Mouse (Mus musculus) central nervous system, embryonic 14 days (tissue): ENCODE measurements around the gene Sytl1. TPM values are rescaled to one million over a fixed set of nuclear protein-coding genes. Genes with fewer than 3 reads are reported as not detected.

Source experiments
- polyA plus RNA-seq: library from polyadenylated mRNA; depleted of rRNA; stranded (reverse); fragments of >200 nt; gene quantifications from 2 replicates; pipeline ENCODE4 v1.2.3, GENCODE M21; 2012; rRNA removed

Sytl1 gene
- polyA plus RNA-seq: 1.3 and 1.8 TPM in 2 replicates

DNA sequence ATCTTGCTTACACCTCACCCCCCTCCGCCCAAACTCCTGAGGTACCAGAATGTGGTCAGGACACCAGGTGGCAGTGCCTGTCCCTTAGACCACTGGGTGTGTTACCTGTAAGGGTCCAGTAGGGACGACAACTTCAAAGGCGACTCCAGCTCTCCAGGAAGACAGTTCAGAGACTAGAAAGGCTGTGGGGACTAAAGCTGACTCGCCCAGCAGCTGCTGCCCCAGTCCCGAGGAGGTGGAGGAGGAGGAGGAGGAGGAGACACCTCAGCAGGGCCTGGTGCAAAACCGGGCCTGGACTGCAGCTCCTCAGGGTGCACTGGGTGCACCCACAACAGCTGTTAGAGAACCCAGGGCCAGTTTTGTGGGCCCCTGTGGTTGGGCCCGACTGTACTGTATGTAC is at the start of gene Sytl1:
Sytl1 (minus strand) TSS at position 232 of the 400 bp plus-strand sequence.

GRCm38 (mm10) chr4:133277104-133278026 is 14.5 kb upstream of the Sytl1 start, which contains the start of gene Tmem222:
TSS of gene Tmem222 (minus strand) at chr4:133277792.

DNA sequence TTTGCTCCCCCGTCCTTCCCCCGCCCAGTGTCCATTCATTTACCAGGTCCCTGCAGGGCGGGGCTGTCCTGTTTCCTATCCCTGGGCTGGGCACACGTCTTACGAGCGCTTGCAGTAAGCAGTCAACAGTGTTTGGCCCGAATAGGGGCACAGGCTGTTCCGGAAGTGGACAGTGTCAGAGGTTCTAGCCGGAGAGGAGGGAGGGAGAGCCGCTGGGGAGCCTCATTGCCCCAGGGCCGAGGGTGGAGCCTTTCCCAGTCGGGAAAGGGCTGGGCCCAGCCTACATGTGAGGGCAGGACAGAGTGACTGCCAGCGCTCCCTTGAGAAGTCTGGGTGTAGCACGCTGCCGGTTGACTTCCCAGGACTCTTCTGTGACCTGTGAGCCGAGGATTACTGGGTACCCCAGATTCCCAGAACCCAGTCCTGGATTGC is 22.4 kb downstream of the Sytl1 start, which contains the start of gene Map3k6:
Map3k6 (plus strand) TSS at position 329 of the 432 bp plus-strand sequence.

DNA sequence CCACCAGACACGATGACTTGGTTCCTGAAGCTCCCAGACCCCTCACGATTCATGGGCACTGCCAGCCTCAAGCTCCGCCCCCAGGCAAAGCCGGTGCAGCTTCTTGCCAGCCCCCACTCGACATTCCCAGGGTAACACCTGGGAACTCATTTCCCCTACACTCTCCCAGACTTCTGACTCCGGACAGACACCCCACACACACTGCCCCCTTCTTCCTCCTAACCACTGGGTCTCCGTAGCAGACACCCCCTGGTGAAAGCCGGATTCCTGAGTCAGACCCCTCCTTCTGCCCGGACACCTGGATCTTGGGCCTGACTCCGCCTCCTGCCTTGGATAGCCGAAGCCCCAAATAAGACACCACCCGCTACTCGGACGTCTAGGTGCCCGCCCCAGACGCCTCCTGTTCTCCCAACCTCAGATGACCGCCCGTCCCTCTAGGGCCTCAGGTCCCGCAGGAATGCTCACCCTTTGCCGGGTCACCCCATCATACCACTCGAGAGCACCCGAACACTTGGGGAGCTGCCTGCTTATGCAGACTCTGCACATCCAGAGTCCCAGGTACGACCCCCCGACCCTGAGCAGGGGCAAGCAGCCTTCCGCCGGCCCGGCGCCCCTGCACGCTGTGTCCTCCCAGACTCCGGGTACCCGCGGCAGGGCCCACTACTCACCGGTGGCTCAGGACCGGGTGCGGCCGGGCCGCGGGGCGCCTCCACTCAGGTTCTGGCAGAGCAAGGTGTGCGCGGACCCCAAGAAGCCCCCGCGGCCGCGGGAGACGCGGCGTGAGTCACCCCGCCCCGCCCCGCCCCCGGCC is 51.0 kb downstream of the Sytl1 start, which contains the start of the genes Cd164l2 and Gpr3:
Cd164l2 (plus strand) TSS at position 381 of the 811 bp plus-strand sequence.
Gpr3 (minus strand) TSS at position 786 of the 811 bp plus-strand sequence.

Other genes starting within 250 kb of the Sytl1 start
- 21.4 and 26.3 TPM in 2 replicates for gene Wasf2, start 132.6 kb downstream of the Sytl1 start, polyA plus RNA-seq
- gene Cd164l2, start 51.0 kb downstream of the Sytl1 start, polyA plus RNA-seq: 0.75 and 1.6 TPM in 2 replicates
- 1.1 and 1.5 TPM in 2 replicates for gene Gpr3, start 50.6 kb downstream of the Sytl1 start, polyA plus RNA-seq
- gene Map3k6, start 22.3 kb downstream of the Sytl1 start, polyA plus RNA-seq: 1.9 and 2.5 TPM in 2 replicates
- 120 and 131 TPM in 2 replicates for gene Tmem222, start 14.7 kb upstream of the Sytl1 start, polyA plus RNA-seq
- gene Wdtc1, start 90.4 kb upstream of the Sytl1 start, polyA plus RNA-seq: 35.0 and 35.1 TPM in 2 replicates
- 25.2 and 28.1 TPM in 2 replicates for gene Slc9a1, start 106.6 kb upstream of the Sytl1 start, polyA plus RNA-seq
- 0.17 and 0.44 TPM in 2 replicates for gene Tent5b, start 217.0 kb upstream of the Sytl1 start, polyA plus RNA-seq
- 8.0 and 8.1 TPM in 2 replicates for gene Trnp1, start 235.4 kb upstream of the Sytl1 start, polyA plus RNA-seq